Mouse (Mus musculus): ENCODE data around the gene Nrbp1. TPM values are rescaled to one million over a fixed set of nuclear protein-coding genes. Genes with fewer than 3 reads are reported as not detected.

The Nrbp1 gene
- polyA plus RNA-seq, 1 experiment from 2014 or later: 96.4 TPM

GRCm38 (mm10) chr5:31254452-31254851 is 13.8 kb downstream of the Nrbp1 start:
- ATAC-seq: peak; percentile 68

GRCm38 (mm10) chr5:31254901-31255300 is 14.2 kb downstream of the Nrbp1 start:
- no peaks in the 10 kb centered on the region for H3K27me3 ChIP-seq (replicated peaks; ENCODE audit: control insufficient read depth, insufficient read depth, low read length)
- H3K4me1 ChIP-seq (replicated peaks; ENCODE audit: control insufficient read depth, insufficient read depth, low read length): no peaks in the 10 kb centered on the region
- peak overlapping the region; percentile 78 for H3K27ac ChIP-seq (ENCODE audit: low read depth, low read length)
- H3K9me3 ChIP-seq (ENCODE audit: control insufficient read depth): no peaks in the 10 kb centered on the region
- no peak overlapping the region for H3K9ac ChIP-seq (ENCODE audit: low read depth, low read length)
- peaks cover 33% of the 10 kb centered on the region for H3K36me3 ChIP-seq (ENCODE audit: control insufficient read depth, insufficient read depth)
- no peak overlapping the region for H3K4me3 ChIP-seq (ENCODE audit: low read depth, low read length)
- TF ChIP-seq CTCF (IDR thresholded peaks at IDR 0.05; ENCODE audit: low read depth): no peak
- H3K4me2 ChIP-seq (replicated peaks; ENCODE audit: low read depth): peak overlapping the region; percentile 74
- ATAC-seq: no peak
- 66% methylated on average over 8 of the region's 8 CpGs for WGBS

More at GRCm38 (mm10) chr5:31254452-31254851, 13.8 kb downstream of the Nrbp1 start:
- no peaks in the 10 kb centered on the region for H3K4me1 ChIP-seq (replicated peaks; ENCODE audit: control insufficient read depth, insufficient read depth, low read length)
- TF ChIP-seq CTCF (IDR thresholded peaks at IDR 0.05; ENCODE audit: low read depth): no peak
- no peaks in the 10 kb centered on the region for H3K9me3 ChIP-seq (ENCODE audit: control insufficient read depth)
- peaks cover 35% of the 10 kb centered on the region for H3K36me3 ChIP-seq (ENCODE audit: control insufficient read depth, insufficient read depth)
- no peak overlapping the region for H3K9ac ChIP-seq (ENCODE audit: low read depth, low read length)
- peak overlapping the region; percentile 74 for H3K4me2 ChIP-seq (replicated peaks; ENCODE audit: low read depth)
- no peak overlapping the region for H3K4me3 ChIP-seq (ENCODE audit: low read depth, low read length)
- H3K27me3 ChIP-seq (replicated peaks; ENCODE audit: control insufficient read depth, insufficient read depth, low read length): no peaks in the 10 kb centered on the region
- peak overlapping the region; percentile 78 for H3K27ac ChIP-seq (ENCODE audit: low read depth, low read length)
- 27% methylated on average over 7 of the region's 7 CpGs for WGBS

GRCm38 (mm10) chr5:31255381-31255780 is 14.7 kb downstream of the Nrbp1 start:
- Histone ChIP-seq H3K36me3 (ENCODE audit: control insufficient read depth, insufficient read depth) (peaks cover 33% of the 10 kb centered on the region), H3K27me3 (replicated peaks; ENCODE audit: control insufficient read depth, insufficient read depth, low read length) (no peaks in the 10 kb centered on the region), H3K4me3 (ENCODE audit: low read depth, low read length) (no peak overlapping the region), H3K4me2 (replicated peaks; ENCODE audit: low read depth) (no peak overlapping the region; the same call in 1 of the 2 replicates), H3K9me3 (ENCODE audit: control insufficient read depth) (no peaks in the 10 kb centered on the region), H3K27ac (ENCODE audit: low read depth, low read length) (peak overlapping the region; percentile 78; the same call in 1 of the 2 replicates), H3K9ac (ENCODE audit: low read depth, low read length) (no peak overlapping the region), H3K4me1 (replicated peaks; ENCODE audit: control insufficient read depth, insufficient read depth, low read length) (no peaks in the 10 kb centered on the region)
- no peak for TF ChIP-seq CTCF (IDR thresholded peaks at IDR 0.05; ENCODE audit: low read depth)
- WGBS: 83% methylated on average over 2 of the region's 2 CpGs
- ATAC-seq: no peak

- 87% methylated on average over 2 of the region's 2 CpGs for WGBS
- peaks cover 29% of the 10 kb centered on the region for H3K36me3 ChIP-seq (ENCODE audit: control insufficient read depth, insufficient read depth)
- H3K4me2 ChIP-seq (replicated peaks; ENCODE audit: low read depth): no peak overlapping the region
- H3K9me3 ChIP-seq (ENCODE audit: control insufficient read depth): no peaks in the 10 kb centered on the region
- no peaks in the 10 kb centered on the region for H3K4me1 ChIP-seq (replicated peaks; ENCODE audit: control insufficient read depth, insufficient read depth, low read length)
- H3K27ac ChIP-seq (ENCODE audit: low read depth, low read length): no peak overlapping the region
- no peak overlapping the region for H3K9ac ChIP-seq (ENCODE audit: low read depth, low read length)
- no peak for ATAC-seq
- H3K4me3 ChIP-seq (ENCODE audit: low read depth, low read length): no peak overlapping the region
- H3K27me3 ChIP-seq (replicated peaks; ENCODE audit: control insufficient read depth, insufficient read depth, low read length): no peaks in the 10 kb centered on the region
- no peak for TF ChIP-seq CTCF (IDR thresholded peaks at IDR 0.05; ENCODE audit: low read depth)
Measured at GRCm38 (mm10) chr5:31255971-31256370, 15.3 kb downstream of the Nrbp1 start.

GRCm38 (mm10) chr5:31257616-31258015 is 17.0 kb downstream of the Nrbp1 start:
- H3K4me2 ChIP-seq (replicated peaks; ENCODE audit: low read depth): no peak overlapping the region
- H3K36me3 ChIP-seq (ENCODE audit: control insufficient read depth, insufficient read depth): peaks cover 34% of the 10 kb centered on the region
- no peaks in the 10 kb centered on the region for H3K27me3 ChIP-seq (replicated peaks; ENCODE audit: control insufficient read depth, insufficient read depth, low read length)
- H3K9ac ChIP-seq (ENCODE audit: low read depth, low read length): no peak overlapping the region
- no peaks in the 10 kb centered on the region for H3K4me1 ChIP-seq (replicated peaks; ENCODE audit: control insufficient read depth, insufficient read depth, low read length)
- WGBS: 85% methylated on average over 11 of the region's 11 CpGs
- no peak overlapping the region for H3K27ac ChIP-seq (ENCODE audit: low read depth, low read length)
- H3K9me3 ChIP-seq (ENCODE audit: control insufficient read depth): no peaks in the 10 kb centered on the region
- no peak for TF ChIP-seq CTCF (IDR thresholded peaks at IDR 0.05; ENCODE audit: low read depth)
- ATAC-seq: no peak
- H3K4me3 ChIP-seq (ENCODE audit: low read depth, low read length): no peak overlapping the region

GRCm38 (mm10) chr5:31266101-31266500 is 25.4 kb downstream of the Nrbp1 start:
- Histone ChIP-seq H3K27ac (ENCODE audit: low read depth, low read length) (no peak overlapping the region), H3K9ac (ENCODE audit: low read depth, low read length) (no peak overlapping the region), H3K36me3 (ENCODE audit: control insufficient read depth, insufficient read depth) (peaks cover 57% of the 10 kb centered on the region), H3K27me3 (replicated peaks; ENCODE audit: control insufficient read depth, insufficient read depth, low read length) (no peaks in the 10 kb centered on the region), H3K4me1 (replicated peaks; ENCODE audit: control insufficient read depth, insufficient read depth, low read length) (no peaks in the 10 kb centered on the region), H3K4me3 (ENCODE audit: low read depth, low read length) (no peak overlapping the region), H3K4me2 (replicated peaks; ENCODE audit: low read depth) (no peak overlapping the region), H3K9me3 (ENCODE audit: control insufficient read depth) (no peaks in the 10 kb centered on the region)
- no peak for TF ChIP-seq CTCF (IDR thresholded peaks at IDR 0.05; ENCODE audit: low read depth)
- 78% methylated on average over 7 of the region's 7 CpGs for WGBS
- ATAC-seq: no peak

GRCm38 (mm10) chr5:31267686-31268085 is 27.0 kb downstream of the Nrbp1 start:
- H3K36me3 ChIP-seq (ENCODE audit: control insufficient read depth, insufficient read depth): peaks cover 50% of the 10 kb centered on the region

More at GRCm38 (mm10) chr5:31267686-31268085, 27.0 kb downstream of the Nrbp1 start:
- Histone ChIP-seq H3K4me3 (ENCODE audit: low read depth, low read length) (no peak overlapping the region), H3K4me2 (replicated peaks; ENCODE audit: low read depth) (no peak overlapping the region), H3K27ac (ENCODE audit: low read depth, low read length) (no peak overlapping the region), H3K4me1 (replicated peaks; ENCODE audit: control insufficient read depth, insufficient read depth, low read length) (no peaks in the 10 kb centered on the region), H3K9me3 (ENCODE audit: control insufficient read depth) (no peaks in the 10 kb centered on the region), H3K27me3 (replicated peaks; ENCODE audit: control insufficient read depth, insufficient read depth, low read length) (no peaks in the 10 kb centered on the region), H3K9ac (ENCODE audit: low read depth, low read length) (no peak overlapping the region)
- no peak for TF ChIP-seq CTCF (IDR thresholded peaks at IDR 0.05; ENCODE audit: low read depth)
- no peak for ATAC-seq
- WGBS: 81% methylated on average over 6 of the region's 6 CpGs

Measured in intestine, postnatal 0 days (tissue).